Mouse (Mus musculus) heart, embryonic 11.5 days (tissue): Measurements from ENCODE around the gene Pdxk. TPM values are rescaled to one million over a fixed set of nuclear protein-coding genes. Genes with fewer than 3 reads are reported as not detected.

Experiments used
- ATAC-seq: fragments of 200-750 bp; cut with Nextera tagmentation; replicated peaks from 2 replicates; pipeline ENCODE4 v1.8.0; 2017; ENCODE audit warnings: moderate library complexity; ENCODE audit not compliant: insufficient number of reproducible peaks, low FRiP score, low TSS enrichment
- H3K27ac ChIP-seq: fragments of 300-500 bp; sonication (generic); 2 replicates; pipeline ENCODE4 v1.5.1; 2014; ENCODE audit warnings: mild to moderate bottlenecking, low read depth, low read length
- H3K27me3 ChIP-seq: fragments of 300-500 bp; sonication (generic); 2 replicates; pipeline ENCODE4 v1.6.1; 2014; ENCODE audit warnings: mild to moderate bottlenecking, low read length, mixed read lengths; ENCODE audit not compliant: control insufficient read depth, insufficient read depth
- H3K36me3 ChIP-seq: fragments of 300-500 bp; sonication (generic); 2 replicates; pipeline ENCODE4 v1.6.1; 2014; ENCODE audit warnings: mild to moderate bottlenecking, low read length, moderate library complexity, mixed read lengths; ENCODE audit not compliant: control insufficient read depth, insufficient read depth
- H3K4me1 ChIP-seq: fragments of 300-500 bp; sonication (generic); 2 replicates; pipeline ENCODE4 v1.6.1; 2014; ENCODE audit warnings: low read length; ENCODE audit not compliant: control insufficient read depth, insufficient read depth
- H3K4me2 ChIP-seq: fragments of 300-500 bp; sonication (generic); 2 replicates; pipeline ENCODE4 v1.6.1; 2014; ENCODE audit warnings: mild to moderate bottlenecking, moderate library complexity
- H3K4me3 ChIP-seq: fragments of 300-500 bp; sonication (generic); 2 replicates; pipeline ENCODE4 v1.5.1; 2014; ENCODE audit warnings: low read depth, low read length
- H3K9ac ChIP-seq: fragments of 300-500 bp; sonication (generic); 2 replicates; pipeline ENCODE4 v1.6.1; 2014; ENCODE audit warnings: mild to moderate bottlenecking, low read depth, low read length, moderate library complexity
- H3K9me3 ChIP-seq: fragments of 300-500 bp; sonication (generic); replicated peaks from 2 replicates; pipeline ENCODE4 v1.6.1; 2016; ENCODE audit warnings: low read length; ENCODE audit not compliant: control insufficient read depth
- WGBS: fragments of 180-500 bp; shearing (Covaris S2); extraction: QIAGEN DNeasy Blood & Tissue Kit; methylation state at CpG from one replicate; pipeline ENCODE4 v1.1.7; 2014; ENCODE audit not compliant: insufficient replicate concordance; 5-methylcytosine and 5-hydroxymethylcytosine counted together
- polyA plus RNA-seq: library from polyadenylated mRNA; unstranded; fragments of >200 nt; fragmentation: Nextera tagmentation; extraction: Ambion mirVana; gene quantifications from 2 replicates; pipeline ENCODE4 v1.2.1, GENCODE M21; 2014

Gene Pdxk
- polyA plus RNA-seq, 1 experiment from 2014 or later = 4.3 TPM

DNA sequence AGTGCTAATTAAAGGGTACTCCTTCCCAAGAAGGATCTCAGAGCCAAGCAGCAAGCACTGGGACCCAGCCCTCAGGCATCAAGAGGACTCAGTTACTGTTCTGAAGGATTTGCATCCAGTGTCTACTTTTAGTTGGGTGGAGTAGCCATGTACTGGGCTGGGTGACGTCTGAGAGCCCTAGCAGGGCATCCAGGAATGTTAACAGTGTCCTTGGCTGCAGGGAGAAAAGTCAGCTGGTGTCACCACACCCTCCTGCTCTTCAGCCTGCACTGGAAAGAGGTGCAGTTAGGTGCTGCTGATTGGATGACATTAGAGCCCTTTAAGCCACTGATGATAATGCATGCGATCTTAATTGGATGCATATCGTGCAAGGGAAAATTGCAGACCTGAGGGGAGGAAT lies 31.9 kb downstream of the Pdxk start:
- Histone ChIP-seq H3K4me1 (no peaks in the 10 kb centered on the region), H3K27ac (no peak overlapping the region), H3K9ac (no peak overlapping the region), H3K27me3 (no peaks in the 10 kb centered on the region), H3K4me2 (no peak overlapping the region), H3K36me3 (peaks cover 4% of the 10 kb centered on the region; the same call in 1 of the 2 replicates), H3K9me3 (no peaks in the 10 kb centered on the region), H3K4me3 (no peak overlapping the region)
- no peak for ATAC-seq
- WGBS = 69% methylated on average over 3 of the region's 3 CpGs

DNA sequence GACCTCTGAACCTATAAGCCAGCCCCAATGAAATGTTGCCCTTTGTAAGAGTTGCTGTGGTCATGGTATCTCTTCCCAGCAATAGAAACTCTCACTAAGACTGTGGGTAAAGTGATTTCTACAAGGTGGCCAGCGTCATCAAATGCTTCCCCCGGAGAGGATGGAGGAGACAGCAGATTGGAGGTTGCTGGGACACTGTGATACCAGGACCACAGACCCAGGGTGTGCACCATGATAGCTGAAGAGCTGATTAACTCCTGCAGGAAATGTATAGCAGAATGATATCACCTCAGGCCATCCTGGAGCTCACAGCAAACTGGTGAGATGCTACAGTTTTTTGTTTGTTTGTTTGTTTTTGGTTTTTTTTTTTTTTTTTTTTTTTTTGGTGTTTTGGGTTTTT lies 35.0 kb downstream of the Pdxk start:
- no peak overlapping the region for H3K27ac ChIP-seq
- 72% methylated on average over 2 of the region's 2 CpGs for WGBS
- no peak overlapping the region for H3K4me3 ChIP-seq
- peaks cover 4% of the 10 kb centered on the region for H3K4me1 ChIP-seq
- H3K36me3 ChIP-seq = peaks cover 5% of the 10 kb centered on the region; the same call in 1 of the 2 replicates
- no peak overlapping the region for H3K4me2 ChIP-seq
- no peak for ATAC-seq
- H3K27me3 ChIP-seq = no peaks in the 10 kb centered on the region
- H3K9ac ChIP-seq = no peak overlapping the region
- H3K9me3 ChIP-seq = no peaks in the 10 kb centered on the region

DNA sequence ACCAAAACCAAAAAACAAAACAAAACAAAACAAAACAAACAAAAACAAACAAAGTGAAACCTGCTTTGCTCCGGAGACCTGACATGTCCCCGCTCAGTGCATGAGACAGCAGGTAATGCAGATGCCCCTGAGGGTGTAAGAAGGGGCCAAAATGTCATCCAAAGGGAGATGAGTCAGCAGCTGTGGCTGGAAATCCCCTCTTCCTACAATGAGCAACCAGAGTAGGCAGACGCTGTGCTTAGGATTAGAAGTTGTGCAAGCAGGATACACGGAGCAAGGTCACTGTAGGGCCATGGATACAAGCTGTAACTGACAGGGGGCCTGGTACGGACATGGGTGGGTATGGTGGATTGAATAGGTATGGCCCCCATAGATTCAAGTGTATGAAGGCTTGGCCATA lies 35.6 kb downstream of the Pdxk start:
- H3K4me1 ChIP-seq = peaks cover 4% of the 10 kb centered on the region
- peaks cover 5% of the 10 kb centered on the region; the same call in 1 of the 2 replicates for H3K36me3 ChIP-seq
- WGBS = 86% methylated on average over 5 of the region's 5 CpGs
- H3K9ac ChIP-seq = no peak overlapping the region
- H3K27me3 ChIP-seq = no peaks in the 10 kb centered on the region
- no peak overlapping the region for H3K27ac ChIP-seq
- H3K9me3 ChIP-seq = no peaks in the 10 kb centered on the region
- H3K4me2 ChIP-seq = no peak overlapping the region
- no peak for ATAC-seq
- H3K4me3 ChIP-seq = no peak overlapping the region

DNA sequence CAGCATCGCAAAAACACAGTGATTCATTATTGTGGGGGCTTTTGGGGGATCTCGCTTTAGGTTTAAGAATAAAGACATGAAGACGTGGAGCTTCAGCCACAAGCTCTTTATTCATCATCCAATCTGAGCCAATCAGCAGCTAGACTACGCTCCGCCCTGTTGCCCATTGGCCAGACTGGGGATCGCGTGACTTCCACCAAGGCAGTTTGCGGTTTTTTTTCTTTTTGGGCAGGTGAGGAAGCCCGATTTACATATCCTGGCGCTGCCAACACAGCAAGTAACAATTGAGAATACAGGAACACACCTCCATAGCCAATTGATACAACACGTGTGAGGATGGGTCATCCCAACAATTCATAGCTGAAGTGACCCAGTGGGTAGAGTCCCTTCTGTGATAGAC lies 36.7 kb downstream of the Pdxk start:
- WGBS = 88% methylated on average over 11 of the region's 11 CpGs
- Histone ChIP-seq H3K9me3 (no peaks in the 10 kb centered on the region), H3K4me3 (no peak overlapping the region), H3K4me1 (peaks cover 4% of the 10 kb centered on the region), H3K27ac (no peak overlapping the region), H3K27me3 (no peaks in the 10 kb centered on the region), H3K36me3 (peaks cover 5% of the 10 kb centered on the region; the same call in 1 of the 2 replicates), H3K9ac (no peak overlapping the region), H3K4me2 (no peak overlapping the region)
- no peak for ATAC-seq

DNA sequence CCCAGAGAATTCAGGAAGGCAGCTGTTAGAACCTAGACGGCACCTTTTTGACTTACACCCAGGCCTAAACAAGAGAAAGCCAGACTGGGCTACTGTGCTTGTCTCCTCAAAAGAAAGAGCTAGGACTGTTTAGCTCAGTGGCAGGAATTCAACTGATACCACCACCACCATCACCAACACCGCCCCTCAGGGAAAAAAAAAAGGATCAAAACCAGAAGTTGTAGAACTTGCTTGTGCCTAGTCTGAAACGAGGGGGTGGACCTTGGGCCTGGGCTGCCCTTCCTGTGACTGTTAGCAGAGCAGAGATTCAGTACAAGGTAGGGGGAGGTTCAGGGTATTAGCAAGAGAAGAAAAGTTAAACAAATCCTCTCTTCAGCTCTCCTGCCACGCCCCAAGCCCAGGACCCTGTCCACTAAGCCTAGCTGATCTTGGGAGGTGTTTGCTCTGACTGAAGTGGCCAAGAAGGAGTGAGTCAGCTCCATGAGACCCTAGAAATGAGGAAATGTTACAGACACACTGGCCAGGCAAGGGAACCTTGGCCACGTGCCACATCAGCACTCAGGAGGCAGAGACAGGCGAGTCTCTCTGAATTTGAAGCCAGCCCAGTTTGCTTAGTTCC lies 38.5 kb downstream of the Pdxk start:
- Histone ChIP-seq H3K9ac (peak overlapping the region; percentile 90), H3K4me3 (peak overlapping the region; percentile 84), H3K27me3 (no peaks in the 10 kb centered on the region), H3K36me3 (peaks cover 5% of the 10 kb centered on the region; the same call in 1 of the 2 replicates), H3K27ac (peak overlapping the region; percentile 68), H3K9me3 (no peaks in the 10 kb centered on the region), H3K4me2 (peak overlapping the region; percentile 76), H3K4me1 (peaks cover 4% of the 10 kb centered on the region)
- WGBS = 44% methylated on average over 6 of the region's 6 CpGs
- ATAC-seq = no peak

DNA sequence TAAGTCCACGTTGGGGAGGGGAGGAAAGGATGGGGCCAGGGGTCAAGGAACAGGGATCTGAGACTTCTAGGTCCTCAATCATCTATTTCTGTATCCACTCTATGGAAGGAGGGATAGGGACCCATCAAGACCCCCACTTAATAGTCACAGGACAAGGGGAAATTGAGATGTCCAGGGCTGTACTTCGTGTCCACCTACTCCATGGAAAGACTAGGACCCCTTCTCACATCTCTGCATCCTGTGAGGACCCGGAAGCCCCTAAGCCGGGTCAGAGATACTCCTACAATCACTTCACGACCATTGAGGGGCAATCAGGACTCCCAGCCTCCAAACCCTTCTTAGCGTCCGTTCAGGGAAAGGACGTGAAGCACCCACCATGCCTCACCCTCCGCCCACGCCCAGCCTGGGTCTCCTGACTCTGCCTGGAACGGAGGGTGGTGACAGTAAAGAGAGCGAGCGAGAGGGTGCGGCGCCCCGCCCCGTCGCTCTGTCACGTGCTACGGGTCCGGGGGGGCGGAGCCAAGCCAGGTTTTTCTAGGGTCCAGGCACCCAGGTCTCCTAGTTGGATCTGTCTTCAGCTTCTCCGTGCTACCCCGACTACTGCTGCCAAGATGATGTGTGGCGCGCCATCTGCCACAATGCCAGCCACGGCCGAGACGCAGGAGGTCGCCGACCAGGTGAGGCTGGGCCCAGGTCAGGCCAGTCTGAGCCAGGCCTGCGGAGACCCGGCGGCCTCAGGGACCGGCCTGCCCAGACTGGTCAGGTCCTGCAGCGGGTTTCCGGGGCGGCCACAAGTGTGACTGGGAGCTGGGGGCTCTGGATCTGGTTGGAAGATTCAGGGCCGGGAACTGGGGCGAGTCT lies 39.4 kb downstream of the Pdxk start, which contains the start of gene Cstb:
TSS of gene Cstb (plus strand) at position 489 of the 861 bp plus-strand sequence.
- Histone ChIP-seq H3K9ac (peak within 1 kb of the TSS; percentile 90), H3K27ac (peak within 1 kb of the TSS; percentile 68), H3K4me2 (peak within 1 kb of the TSS; percentile 76), H3K4me3 (peak within 1 kb of the TSS; percentile 84), H3K9me3 (no peaks in the 10 kb centered on the region), H3K36me3 (peaks cover 5% of the 10 kb centered on the region; the same call in 1 of the 2 replicates), H3K4me1 (peaks cover 4% of the 10 kb centered on the region), H3K27me3 (no peaks in the 10 kb centered on the region)
- WGBS = 2% methylated on average over 40 of the region's 40 CpGs
- peak; percentile 90 for ATAC-seq

DNA sequence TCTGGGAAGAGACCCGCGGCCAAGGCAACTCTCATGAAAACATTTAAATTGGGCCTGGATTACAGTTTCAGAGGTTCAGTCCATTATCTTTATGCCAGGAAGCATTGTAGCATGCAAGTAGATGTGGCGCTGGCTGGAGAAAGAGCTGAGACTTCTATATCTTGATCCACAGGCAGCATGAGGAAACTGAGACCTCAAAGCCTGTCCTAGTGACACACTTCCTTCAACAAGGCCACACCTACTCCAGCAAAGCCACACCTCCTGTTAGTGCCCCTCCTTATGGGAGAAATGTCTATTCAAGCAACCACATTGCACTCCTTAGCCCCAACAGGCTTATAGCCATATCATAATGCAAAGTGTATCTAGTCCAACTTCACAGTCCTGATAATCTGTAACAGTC lies 42.2 kb downstream of the Pdxk start:
- no peak for ATAC-seq
- Histone ChIP-seq H3K27me3 (no peaks in the 10 kb centered on the region), H3K9me3 (no peaks in the 10 kb centered on the region), H3K4me1 (peaks cover 4% of the 10 kb centered on the region), H3K4me3 (no peak overlapping the region), H3K27ac (no peak overlapping the region), H3K4me2 (no peak overlapping the region), H3K36me3 (no peaks in the 10 kb centered on the region), H3K9ac (no peak overlapping the region)
- WGBS = 82% methylated on average over 3 of the region's 3 CpGs

DNA sequence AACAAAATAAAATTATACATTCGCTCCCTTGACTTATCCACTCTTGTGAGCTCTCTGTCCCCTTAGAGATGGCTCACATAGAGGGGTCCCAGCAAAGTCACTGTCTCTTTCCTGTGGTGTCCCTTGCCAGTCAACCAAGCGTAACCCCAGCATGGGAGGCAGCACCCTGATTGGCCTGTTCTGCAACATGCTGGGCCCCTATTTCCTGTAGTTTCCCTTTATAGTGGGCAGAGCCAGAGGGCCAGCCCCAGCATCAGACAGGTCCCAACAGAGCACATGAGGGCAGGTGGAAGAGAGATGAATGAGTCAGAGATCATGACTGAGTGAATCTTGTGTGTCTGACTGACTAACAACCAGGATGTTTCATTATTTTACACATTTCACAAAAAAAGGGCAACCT lies 43.8 kb downstream of the Pdxk start:
- no peaks in the 10 kb centered on the region for H3K4me1 ChIP-seq
- H3K9ac ChIP-seq = no peak overlapping the region
- H3K4me3 ChIP-seq = no peak overlapping the region
- H3K27ac ChIP-seq = no peak overlapping the region
- no peaks in the 10 kb centered on the region for H3K9me3 ChIP-seq
- no peak for ATAC-seq
- no peaks in the 10 kb centered on the region for H3K36me3 ChIP-seq
- 74% methylated on average over 2 of the region's 2 CpGs for WGBS
- no peak overlapping the region for H3K4me2 ChIP-seq
- H3K27me3 ChIP-seq = no peaks in the 10 kb centered on the region
